Mouse (Mus musculus): Measurements from ENCODE around the gene Olfr281.

GRCm38 (mm10) chr15:98492102-98492501 lies 39.7 kb downstream of the Olfr281 start, which contains the start of gene Olfr279:
- TF ChIP-seq HCFC1 (IDR thresholded peaks at IDR 0.05; ENCODE audit: borderline replicate concordance, insufficient read depth, low read length) = no peak
- no peak for TF ChIP-seq CHD2 (IDR thresholded peaks at IDR 0.05; ENCODE audit: low read depth, low read length)
- no peak for TF ChIP-seq MAFK (IDR thresholded peaks at IDR 0.05; ENCODE audit: insufficient read depth, low read depth, low read length)
- no peak for TF ChIP-seq ZC3H11A (IDR thresholded peaks at IDR 0.05; ENCODE audit: borderline replicate concordance, low read depth, low read length)
- no peak for TF ChIP-seq ZNF384 (IDR thresholded peaks at IDR 0.05; ENCODE audit: low read depth, low read length)

Data from ES-E14 (cell line).